Mouse (Mus musculus): ENCODE measurements around the gene Rsrc1.

GRCm38 (mm10) chr3:67132521-67132920 lies 151.3 kb downstream of the Rsrc1 start:
- peak; percentile 17; the same call in 1 of the 2 replicates for TF ChIP-seq CTCF (IDR thresholded peaks at IDR 0.05; ENCODE audit: low read depth)
- no peak for TF ChIP-seq EP300 (IDR thresholded peaks at IDR 0.05; ENCODE audit: low read depth)

All from liver, embryonic 14.5 days (tissue).